Mouse (Mus musculus) granulocyte monocyte progenitor cell, adult 5-6 weeks (primary cell): ENCODE measurements at regions not wholly inside any gene's neighbourhood (a gene's known extent, or its start where the extent isn't known, plus 50 kb on each side); places are given as distances from the start of the nearest gene placed in this dataset.

Experiments
- ATAC-seq: replicated peaks from 2 replicates; pipeline ENCODE4 v1.8.0; 2016; ENCODE audit warnings: mild to moderate bottlenecking, moderate TSS enrichment, inconsistent platforms; ENCODE audit not compliant: poor library complexity, severe bottlenecking

- ATAC-seq = peak; percentile 69
These were observed 316.9 kb downstream of the H2al1j start for GRCm38 (mm10) chrX:11644484-11644883.

GRCm38 (mm10) chrX:11646681-11647526 lies 319.3 kb downstream of the H2al1j start:
- peak; percentile 86 for ATAC-seq

- ATAC-seq = no peak
These were observed 319.9 kb downstream of the H2al1j start for GRCm38 (mm10) chrX:11647527-11647836.

- ATAC-seq = no peak
These were observed 325.7 kb downstream of the H2al1j start for GRCm38 (mm10) chrX:11653336-11653735.

GRCm38 (mm10) chrX:11654976-11655375 lies 327.4 kb downstream of the H2al1j start:
- no peak for ATAC-seq

GRCm38 (mm10) chrX:11655466-11655865 lies 327.8 kb downstream of the H2al1j start:
- ATAC-seq = no peak

GRCm38 (mm10) chrX:11657606-11658254 lies 330.1 kb downstream of the H2al1j start:
- ATAC-seq = no peak

- no peak for ATAC-seq
These were observed 335.7 kb downstream of the H2al1j start for GRCm38 (mm10) chrX:11663187-11663829.

GRCm38 (mm10) chrX:11664330-11665061 lies 336.9 kb downstream of the H2al1j start:
- ATAC-seq = peak; percentile 72

GRCm38 (mm10) chrX:11665077-11665974 lies 337.7 kb downstream of the H2al1j start:
- peak; percentile 56 for ATAC-seq

GRCm38 (mm10) chrX:11666517-11666916 lies 338.9 kb downstream of the H2al1j start:
- ATAC-seq = no peak

- no peak for ATAC-seq
These were observed 344.2 kb downstream of the H2al1j start for GRCm38 (mm10) chrX:11671805-11672204.

- ATAC-seq = no peak
These were observed 350.5 kb downstream of the H2al1j start for GRCm38 (mm10) chrX:11678086-11678485.

GRCm38 (mm10) chrX:11681274-11681673 lies 353.7 kb downstream of the H2al1j start:
- ATAC-seq = no peak

- ATAC-seq = no peak; the same call in 1 of the 2 replicates
These were observed 362.4 kb downstream of the H2al1j start for GRCm38 (mm10) chrX:11689989-11690405.

- no peak for ATAC-seq
These were observed 362.8 kb downstream of the H2al1j start for GRCm38 (mm10) chrX:11690446-11690845.

GRCm38 (mm10) chrX:11691019-11691418 lies 363.4 kb downstream of the H2al1j start:
- no peak for ATAC-seq

GRCm38 (mm10) chrX:11696565-11696964 lies 368.9 kb downstream of the H2al1j start:
- peak; percentile 88 for ATAC-seq

GRCm38 (mm10) chrX:11701095-11701494 lies 373.5 kb downstream of the H2al1j start:
- peak; percentile 63 for ATAC-seq
